Mouse (Mus musculus) embryonic facial prominence, embryonic 13.5 days (tissue): ENCODE measurements around the gene Ctnnd2. TPM values are rescaled to one million over a fixed set of nuclear protein-coding genes. Genes with fewer than 3 reads are reported as not detected.
A peak's percentile ranks its signal among the peaks of the same experiment; 100 is the strongest.

Experiments
- ATAC-seq: fragments of 200-750 bp; cut with Nextera tagmentation; 2 replicates; pipeline ENCODE4 v1.8.0; 2017; ENCODE audit warnings: low read depth; ENCODE audit not compliant: insufficient number of reproducible peaks, insufficient read depth, low FRiP score, low TSS enrichment
- H3K27ac ChIP-seq: fragments of 300-500 bp; sonication (generic); 2 replicates; pipeline ENCODE4 v1.5.1; 2015; ENCODE audit warnings: moderate library complexity, mild to moderate bottlenecking, inconsistent platforms
- H3K27me3 ChIP-seq: fragments of 300-500 bp; sonication (generic); 2 replicates; pipeline ENCODE4 v1.6.1; 2015; ENCODE audit warnings: mild to moderate bottlenecking, inconsistent platforms
- H3K36me3 ChIP-seq: fragments of 300-500 bp; sonication (generic); 2 replicates; pipeline ENCODE4 v1.6.1; 2015; ENCODE audit warnings: mild to moderate bottlenecking, inconsistent platforms
- H3K4me1 ChIP-seq: fragments of 300-500 bp; sonication (generic); 2 replicates; pipeline ENCODE4 v1.6.1; 2015; ENCODE audit warnings: inconsistent platforms
- H3K4me2 ChIP-seq: fragments of 300-500 bp; sonication (generic); 2 replicates; pipeline ENCODE4 v1.6.1; 2015; ENCODE audit warnings: moderate library complexity, mild to moderate bottlenecking, inconsistent platforms
- H3K4me3 ChIP-seq: fragments of 300-500 bp; sonication (generic); 2 replicates; pipeline ENCODE4 v1.5.1; 2015; ENCODE audit warnings: mild to moderate bottlenecking, inconsistent platforms
- H3K9ac ChIP-seq: fragments of 300-500 bp; sonication (generic); 2 replicates; pipeline ENCODE4 v1.6.1; 2015; ENCODE audit warnings: mild to moderate bottlenecking, inconsistent platforms
- H3K9me3 ChIP-seq: fragments of 300-500 bp; sonication (generic); 2 replicates; pipeline ENCODE4 v1.6.1; 2016; ENCODE audit warnings: inconsistent platforms
- WGBS: fragments of 180-500 bp; shearing (Covaris S2); methylation state at CpG from one replicate; pipeline ENCODE4 v1.1.7; 2015; ENCODE audit warnings: mixed read lengths; 5-methylcytosine and 5-hydroxymethylcytosine counted together
- polyA plus RNA-seq: library from polyadenylated mRNA; unstranded; fragments of >200 nt; fragmentation: Nextera tagmentation; extraction: Ambion mirVana; gene quantifications from 2 replicates; pipeline ENCODE4 v1.2.1, GENCODE M21; 2015

The Ctnnd2 gene
- polyA plus RNA-seq, 1 experiment from 2014 or later = 8.2 TPM

DNA sequence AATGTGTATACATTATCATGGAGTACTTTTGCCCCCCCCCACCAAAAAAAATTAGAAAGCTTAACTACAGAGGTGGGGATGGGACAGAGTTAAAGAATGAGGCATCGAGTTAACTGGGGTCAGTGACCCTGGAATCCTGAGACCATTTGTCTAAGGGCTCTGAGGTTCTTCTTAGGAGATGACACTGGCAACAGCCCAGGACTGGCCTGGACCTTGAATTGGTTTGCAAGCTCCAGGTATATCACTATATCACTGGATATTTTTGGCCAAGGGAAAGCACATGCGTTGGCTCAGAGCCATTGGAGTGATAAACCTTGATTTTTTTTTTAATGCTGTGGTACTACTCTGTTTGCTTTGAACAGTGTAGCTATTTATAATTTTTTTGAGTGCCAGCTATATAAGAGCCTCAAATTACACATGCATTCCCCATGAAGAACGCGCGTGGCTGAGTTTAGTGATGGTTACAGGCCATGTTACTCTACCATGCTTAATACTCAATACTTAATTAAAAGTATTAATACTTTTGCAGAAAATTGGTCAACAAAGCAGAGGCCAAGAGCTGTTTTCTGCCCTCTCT lies 291.2 kb downstream of the Ctnnd2 start:
- H3K9ac ChIP-seq = no peak overlapping the region
- WGBS = 74% methylated on average over 5 of the region's 5 CpGs
- no peak for ATAC-seq
- no peaks in the 10 kb centered on the region for H3K9me3 ChIP-seq
- H3K27ac ChIP-seq = no peak overlapping the region
- no peak overlapping the region for H3K4me3 ChIP-seq
- no peak overlapping the region for H3K4me2 ChIP-seq
- peaks cover 6% of the 10 kb centered on the region; the same call in 1 of the 2 replicates for H3K4me1 ChIP-seq
- H3K27me3 ChIP-seq = no peaks in the 10 kb centered on the region
- H3K36me3 ChIP-seq = no peaks in the 10 kb centered on the region

DNA sequence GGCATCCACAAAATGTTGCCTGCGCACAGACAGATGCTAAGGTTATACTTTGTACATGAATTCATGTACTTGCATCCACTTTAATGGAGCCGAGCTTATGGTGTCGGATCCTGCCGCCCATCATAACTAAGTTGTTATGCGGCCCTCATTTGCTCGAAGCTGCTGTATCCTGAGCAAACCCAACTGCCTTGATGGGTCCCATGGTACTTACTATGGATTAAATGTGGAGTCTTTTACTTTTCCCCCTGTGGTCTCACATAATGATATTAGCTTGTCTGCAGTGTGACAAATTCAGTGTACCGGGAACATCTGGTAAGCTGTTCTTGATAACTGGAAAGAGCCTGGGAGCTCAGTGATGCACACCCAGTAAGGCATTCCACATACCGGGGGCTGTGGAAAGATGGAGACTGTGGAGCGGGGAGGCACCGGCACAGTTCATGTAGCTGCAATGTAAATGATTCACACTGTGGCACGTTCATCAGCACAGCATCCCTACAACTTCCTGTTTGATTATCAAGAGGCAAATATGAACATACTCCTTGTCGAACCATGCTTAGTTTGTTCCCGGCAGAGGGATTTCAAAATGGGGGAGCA lies 294.7 kb downstream of the Ctnnd2 start:
- 65% methylated on average over 13 of the region's 13 CpGs for WGBS
- no peak overlapping the region for H3K4me3 ChIP-seq
- H3K4me2 ChIP-seq = 0 out of 2 replicates have a peak overlapping the region, but pooled peaks have one; percentile 3
- no peak overlapping the region for H3K27ac ChIP-seq
- no peaks in the 10 kb centered on the region for H3K9me3 ChIP-seq
- no peaks in the 10 kb centered on the region for H3K36me3 ChIP-seq
- no peak overlapping the region for H3K9ac ChIP-seq
- no peaks in the 10 kb centered on the region for H3K27me3 ChIP-seq
- ATAC-seq = no peak
- peaks cover 6% of the 10 kb centered on the region; the same call in 1 of the 2 replicates for H3K4me1 ChIP-seq

DNA sequence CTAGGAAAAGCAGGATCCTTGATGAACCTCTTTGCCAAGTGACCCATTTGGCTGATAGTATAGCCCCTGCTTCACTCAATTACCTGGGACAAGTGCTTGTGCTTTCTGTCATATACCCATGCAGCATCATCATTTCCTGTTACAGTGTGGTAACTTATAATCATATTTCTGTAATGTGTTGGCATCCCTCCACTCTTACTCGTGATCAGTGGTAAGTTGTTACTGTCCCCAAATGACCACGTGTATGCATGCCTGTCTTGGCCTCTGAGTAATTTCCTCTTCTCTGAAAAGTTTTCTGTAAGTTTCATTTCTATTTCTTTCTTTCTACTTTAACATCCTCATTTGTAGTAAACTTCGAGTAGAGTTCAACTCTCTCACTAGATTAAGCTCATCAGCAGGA lies 296.4 kb downstream of the Ctnnd2 start:
- Histone ChIP-seq H3K9me3 (no peaks in the 10 kb centered on the region), H3K4me2 (no peak overlapping the region), H3K4me3 (no peak overlapping the region), H3K36me3 (no peaks in the 10 kb centered on the region), H3K27me3 (no peaks in the 10 kb centered on the region), H3K9ac (no peak overlapping the region), H3K4me1 (peaks cover 3% of the 10 kb centered on the region; the same call in 1 of the 2 replicates), H3K27ac (no peak overlapping the region)
- no peak for ATAC-seq
- WGBS = 80% methylated on average over 3 of the region's 3 CpGs

DNA sequence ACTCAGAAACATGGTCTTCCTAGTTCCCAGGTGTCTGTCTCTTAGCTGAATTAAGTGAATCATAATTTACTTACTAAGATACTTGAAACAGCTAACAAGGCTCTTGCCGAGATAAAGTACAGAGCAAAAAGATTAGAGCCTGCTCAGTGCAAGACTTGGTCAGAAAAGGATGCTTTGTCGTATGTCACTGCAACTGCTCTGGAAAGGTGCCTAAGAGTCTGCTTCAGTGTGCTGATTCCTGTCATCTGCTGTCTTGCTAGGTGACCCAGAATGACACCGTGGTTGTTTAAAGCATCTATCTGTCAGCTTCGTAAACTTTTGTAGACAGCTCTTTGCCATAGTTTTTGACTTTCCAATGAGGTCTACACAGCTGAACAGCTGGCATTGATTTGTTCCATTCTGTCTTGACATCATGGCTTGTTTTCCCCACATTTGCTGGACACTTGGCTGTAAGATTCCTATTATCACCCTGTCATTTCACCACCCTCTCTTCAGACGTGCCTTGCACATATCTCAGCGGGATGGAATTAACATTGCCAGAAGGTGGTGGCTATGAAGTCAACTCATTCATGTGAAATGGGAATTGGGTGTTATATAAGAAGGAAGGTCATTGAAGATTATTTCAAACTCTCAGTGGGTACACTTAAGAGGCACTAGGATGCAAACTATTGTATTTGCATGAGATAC lies 299.0 kb downstream of the Ctnnd2 start:
- 73% methylated on average over 6 of the region's 6 CpGs for WGBS
- no peak overlapping the region for H3K27ac ChIP-seq
- ATAC-seq = no peak
- H3K9ac ChIP-seq = no peak overlapping the region
- no peaks in the 10 kb centered on the region for H3K9me3 ChIP-seq
- H3K4me2 ChIP-seq = no peak overlapping the region
- no peaks in the 10 kb centered on the region for H3K27me3 ChIP-seq
- H3K4me3 ChIP-seq = no peak overlapping the region
- H3K4me1 ChIP-seq = peaks cover 3% of the 10 kb centered on the region; the same call in 1 of the 2 replicates
- no peaks in the 10 kb centered on the region for H3K36me3 ChIP-seq

DNA sequence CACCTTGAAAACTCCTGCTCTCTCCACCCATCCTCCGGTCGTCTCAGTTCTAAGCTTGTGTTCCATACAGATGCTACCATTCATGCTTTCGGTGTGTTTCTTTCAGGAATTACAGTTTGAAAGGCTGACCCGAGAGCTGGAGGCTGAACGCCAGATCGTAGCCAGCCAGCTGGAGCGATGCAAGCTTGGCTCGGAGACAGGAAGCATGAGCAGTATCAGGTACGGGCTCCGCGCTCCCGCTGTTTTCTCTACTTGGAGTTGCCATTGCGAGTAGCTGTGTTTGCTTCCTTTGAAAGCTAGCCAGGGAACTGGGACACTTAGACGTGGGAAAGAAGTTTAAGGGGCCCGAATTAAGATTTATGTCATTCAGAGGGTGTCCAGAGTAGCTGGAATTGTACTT lies 308.3 kb downstream of the Ctnnd2 start:
- H3K9ac ChIP-seq = no peak overlapping the region
- no peaks in the 10 kb centered on the region for H3K9me3 ChIP-seq
- ATAC-seq = no peak
- no peaks in the 10 kb centered on the region for H3K27me3 ChIP-seq
- no peaks in the 10 kb centered on the region for H3K4me1 ChIP-seq
- no peaks in the 10 kb centered on the region for H3K36me3 ChIP-seq
- no peak overlapping the region for H3K4me3 ChIP-seq
- WGBS = 73% methylated on average over 15 of the region's 15 CpGs
- no peak overlapping the region for H3K27ac ChIP-seq
- H3K4me2 ChIP-seq = no peak overlapping the region

DNA sequence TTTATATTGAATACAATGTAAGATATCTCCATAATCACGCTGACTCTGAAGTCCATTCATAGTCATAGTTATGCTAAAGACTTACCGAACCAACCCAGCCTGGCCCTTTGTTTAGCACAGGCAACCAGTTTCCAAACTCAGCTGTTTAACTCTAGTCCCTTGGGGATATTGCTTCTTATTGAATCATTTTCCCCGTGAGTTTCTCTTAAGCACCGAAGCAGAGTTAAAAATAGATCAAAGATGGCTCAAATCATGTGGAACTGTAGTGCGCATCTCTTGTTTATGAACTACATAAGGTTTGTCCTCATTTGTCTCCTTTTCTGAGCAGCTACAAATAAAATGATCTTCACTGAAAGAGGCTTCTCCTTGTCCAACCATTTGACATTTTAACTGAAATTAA lies 334.1 kb downstream of the Ctnnd2 start:
- WGBS = 55% methylated on average over 5 of the region's 5 CpGs
- Histone ChIP-seq H3K9me3 (no peaks in the 10 kb centered on the region), H3K4me1 (no peaks in the 10 kb centered on the region), H3K4me3 (no peak overlapping the region), H3K27ac (no peak overlapping the region), H3K27me3 (no peaks in the 10 kb centered on the region), H3K4me2 (no peak overlapping the region), H3K9ac (no peak overlapping the region), H3K36me3 (no peaks in the 10 kb centered on the region)
- ATAC-seq = no peak

DNA sequence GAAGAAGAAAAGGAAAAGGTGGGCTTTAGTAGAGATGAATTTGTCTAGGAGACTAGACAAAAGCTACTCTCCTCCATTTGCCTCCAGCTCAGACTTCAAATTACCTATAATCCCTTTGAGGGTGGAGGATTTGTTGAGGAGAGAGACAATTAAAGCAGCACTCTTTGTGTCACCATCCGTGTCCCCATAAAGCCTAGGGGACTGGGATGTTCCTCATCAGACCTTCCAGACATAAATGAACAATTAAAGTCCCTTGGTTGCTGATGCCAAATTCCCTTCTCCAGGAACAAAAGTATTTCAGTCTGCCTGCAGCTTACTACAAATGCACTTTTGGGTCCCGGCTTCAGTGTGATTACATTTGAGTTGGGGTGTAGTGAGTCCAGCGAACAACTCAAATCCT lies 340.1 kb downstream of the Ctnnd2 start:
- Histone ChIP-seq H3K4me2 (no peak overlapping the region), H3K9me3 (no peaks in the 10 kb centered on the region), H3K27me3 (no peaks in the 10 kb centered on the region), H3K36me3 (no peaks in the 10 kb centered on the region), H3K4me1 (no peaks in the 10 kb centered on the region), H3K9ac (no peak overlapping the region), H3K4me3 (no peak overlapping the region), H3K27ac (no peak overlapping the region)
- 38% methylated on average over 3 of the region's 3 CpGs for WGBS
- no peak for ATAC-seq

DNA sequence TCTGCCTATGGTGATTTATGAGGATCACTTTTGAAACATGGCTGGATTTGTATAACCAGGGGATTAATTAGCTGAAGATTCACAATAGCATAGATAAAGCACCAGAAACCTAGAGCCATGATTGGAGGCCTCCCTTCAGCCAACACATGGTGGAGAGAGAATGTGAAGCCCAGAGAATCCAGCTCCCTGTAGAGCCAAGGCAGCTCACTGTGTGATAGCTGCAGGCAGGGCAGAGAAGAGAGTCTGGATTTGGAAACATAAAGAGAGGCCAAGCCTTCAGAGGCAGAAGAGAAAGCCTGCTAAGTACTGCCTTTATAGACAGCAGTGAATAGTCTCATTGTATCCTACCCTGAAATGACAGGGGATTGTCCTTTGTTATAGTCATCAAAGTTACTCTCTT lies 340.7 kb downstream of the Ctnnd2 start:
- no peaks in the 10 kb centered on the region for H3K9me3 ChIP-seq
- ATAC-seq = no peak
- no peak overlapping the region for H3K4me2 ChIP-seq
- H3K4me3 ChIP-seq = no peak overlapping the region
- H3K9ac ChIP-seq = no peak overlapping the region
- no peaks in the 10 kb centered on the region for H3K36me3 ChIP-seq
- H3K27me3 ChIP-seq = no peaks in the 10 kb centered on the region
- no peaks in the 10 kb centered on the region for H3K4me1 ChIP-seq
- no peak overlapping the region for H3K27ac ChIP-seq

DNA sequence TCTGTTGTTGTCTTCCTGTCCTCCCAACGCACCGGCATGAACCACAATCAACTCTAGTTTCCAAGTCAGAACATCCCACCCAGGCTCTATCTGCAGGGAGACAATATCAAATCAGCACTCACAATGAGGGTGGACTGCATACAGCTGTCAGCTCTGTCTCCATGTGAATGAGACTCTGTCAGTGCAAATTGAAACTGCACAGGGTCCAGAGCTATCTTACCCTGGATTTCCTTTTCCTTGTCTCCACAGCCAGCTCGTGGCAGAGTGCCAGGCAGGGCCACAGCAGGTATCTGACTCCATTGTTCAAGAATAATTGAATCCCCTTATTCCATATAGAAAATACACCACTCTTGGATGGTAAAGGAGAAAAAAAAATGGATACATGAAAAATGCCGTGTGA lies 343.0 kb downstream of the Ctnnd2 start:
- WGBS = 69% methylated on average over 4 of the region's 4 CpGs
- no peak for ATAC-seq
- H3K4me2 ChIP-seq = no peak overlapping the region
- no peaks in the 10 kb centered on the region for H3K4me1 ChIP-seq
- no peak overlapping the region for H3K4me3 ChIP-seq
- H3K27me3 ChIP-seq = no peaks in the 10 kb centered on the region
- H3K36me3 ChIP-seq = no peaks in the 10 kb centered on the region
- no peak overlapping the region for H3K27ac ChIP-seq
- H3K9ac ChIP-seq = no peak overlapping the region
- H3K9me3 ChIP-seq = no peaks in the 10 kb centered on the region

DNA sequence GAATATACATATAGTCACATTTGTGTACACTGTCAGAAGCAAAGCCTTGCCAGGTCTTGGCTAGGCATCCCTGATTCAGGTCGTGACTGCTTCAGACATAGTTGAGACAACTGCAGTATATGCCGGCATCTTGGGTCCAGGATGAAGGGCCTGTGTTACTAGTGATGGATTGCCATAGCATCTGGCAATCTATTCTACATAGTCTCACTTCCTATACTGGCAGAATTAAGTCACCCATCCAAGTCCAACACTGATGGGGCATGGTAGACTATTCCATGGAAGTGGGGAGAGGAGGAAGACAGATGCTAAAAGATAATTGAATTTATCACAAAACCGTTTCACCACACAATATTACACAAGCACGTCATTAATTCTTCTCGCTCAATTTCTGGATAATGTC lies 369.1 kb downstream of the Ctnnd2 start:
- no peak overlapping the region for H3K4me2 ChIP-seq
- H3K4me3 ChIP-seq = no peak overlapping the region
- H3K9ac ChIP-seq = no peak overlapping the region
- H3K27ac ChIP-seq = no peak overlapping the region
- 86% methylated on average over 5 of the region's 5 CpGs for WGBS
- ATAC-seq = no peak
- H3K36me3 ChIP-seq = no peaks in the 10 kb centered on the region
- H3K9me3 ChIP-seq = no peaks in the 10 kb centered on the region
- H3K27me3 ChIP-seq = no peaks in the 10 kb centered on the region
- H3K4me1 ChIP-seq = no peaks in the 10 kb centered on the region

DNA sequence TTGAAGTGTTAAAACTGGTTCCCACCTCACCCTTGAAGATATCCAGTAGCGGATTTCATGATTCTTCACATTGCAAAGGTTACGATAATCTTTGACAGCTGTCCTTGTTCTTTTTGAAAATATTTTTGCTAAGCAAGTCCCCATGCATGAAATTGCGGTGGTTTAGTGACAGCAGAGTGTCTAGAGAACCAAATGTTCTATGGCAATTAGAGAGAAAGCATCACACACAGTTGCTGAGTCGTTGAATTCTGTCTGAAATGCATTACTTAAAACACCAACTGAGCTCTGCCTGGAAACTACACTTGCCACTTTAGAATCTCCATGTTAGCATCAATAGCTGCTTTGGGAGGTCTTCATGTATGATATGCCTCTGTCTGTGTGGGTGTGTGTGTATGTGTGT lies 375.9 kb downstream of the Ctnnd2 start:
- Histone ChIP-seq H3K9ac (no peak overlapping the region), H3K9me3 (no peaks in the 10 kb centered on the region), H3K4me1 (no peaks in the 10 kb centered on the region), H3K36me3 (no peaks in the 10 kb centered on the region), H3K27me3 (no peaks in the 10 kb centered on the region), H3K4me2 (no peak overlapping the region), H3K27ac (no peak overlapping the region), H3K4me3 (no peak overlapping the region)
- WGBS = 69% methylated on average over 4 of the region's 4 CpGs
- ATAC-seq = no peak

DNA sequence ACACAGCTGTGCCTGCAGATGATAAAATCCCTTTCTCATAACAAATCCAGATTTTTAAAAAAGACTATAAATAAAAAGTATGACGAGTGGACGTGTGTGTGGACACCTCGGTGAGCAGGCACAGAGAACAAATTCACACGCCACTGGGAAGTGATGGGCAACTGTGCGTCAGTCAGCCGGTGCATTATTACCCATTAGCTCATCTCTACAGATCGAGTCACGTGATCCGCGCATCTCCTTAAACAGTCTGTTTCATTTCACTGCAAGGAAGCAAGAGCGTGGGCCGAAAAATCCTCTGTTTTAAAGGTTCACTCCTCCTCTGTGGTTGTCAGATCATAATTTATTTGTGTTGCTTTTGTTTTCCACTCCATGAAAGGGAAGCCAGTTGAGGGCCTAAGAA lies 378.6 kb downstream of the Ctnnd2 start:
- no peaks in the 10 kb centered on the region for H3K36me3 ChIP-seq
- H3K27me3 ChIP-seq = no peaks in the 10 kb centered on the region
- H3K4me1 ChIP-seq = no peaks in the 10 kb centered on the region
- H3K9me3 ChIP-seq = no peaks in the 10 kb centered on the region
- H3K27ac ChIP-seq = no peak overlapping the region
- H3K9ac ChIP-seq = no peak overlapping the region
- 92% methylated on average over 12 of the region's 12 CpGs for WGBS
- no peak overlapping the region for H3K4me2 ChIP-seq
- ATAC-seq = no peak
- H3K4me3 ChIP-seq = no peak overlapping the region
